Mouse (Mus musculus): ENCODE results near the gene Rufy4.

DNA sequence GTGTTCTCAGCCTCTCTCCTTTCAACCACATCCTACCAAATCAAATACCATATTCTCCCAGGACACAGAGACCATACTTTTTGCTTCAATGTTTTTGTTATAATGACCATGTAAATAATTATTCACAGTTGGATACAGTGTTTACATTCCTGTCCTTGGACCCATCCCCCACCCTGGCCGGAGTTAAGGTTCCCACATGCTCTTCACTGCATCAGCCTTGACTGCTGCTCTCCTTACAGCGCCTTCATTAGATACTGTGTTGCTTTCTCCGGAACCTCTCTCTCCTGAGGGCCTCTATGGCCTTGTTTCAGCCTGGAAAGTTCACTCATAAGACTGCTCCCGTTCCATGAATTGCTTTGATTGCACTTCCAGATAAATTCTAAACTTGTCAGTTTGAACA is 50.4 kb downstream of the Rufy4 start:
- TF ChIP-seq GATA1 (IDR thresholded peaks at IDR 0.05; ENCODE audit: low read length) (no peak), TAL1 (IDR thresholded peaks at IDR 0.05; ENCODE audit: low read length) (no peak)

Data from erythroblast, embryonic 14.5 days (primary cell).